Mouse (Mus musculus) macrophage (primary cell): Measurements from ENCODE around the gene Supt3. TPM values are rescaled to one million over a fixed set of nuclear protein-coding genes. Genes with fewer than 3 reads are reported as not detected.

Experiments
- H3K27ac ChIP-seq: fragments of 350-480 bp; formaldehyde crosslinking; 2 replicates; pipeline ENCODE4 v1.9.0; 2021
- H3K36me3 ChIP-seq: fragments of 350-480 bp; formaldehyde crosslinking; 2 replicates; pipeline ENCODE4 v1.9.0; 2021; ENCODE audit errors: inconsistent target
- H3K4me3 ChIP-seq: fragments of 350-480 bp; formaldehyde crosslinking; 2 replicates; pipeline ENCODE4 v1.9.0; 2021; ENCODE audit errors: inconsistent target
- H3K79me2 ChIP-seq: fragments of 350-480 bp; formaldehyde crosslinking; 2 replicates; pipeline ENCODE4 v1.9.0; 2021; ENCODE audit errors: inconsistent target
- WGBS: methylation state at CpG from one replicate; pipeline ENCODE4 v1.1.7; 2026; ENCODE audit warnings: inconsistent platforms; ENCODE audit not compliant: missing documents; 5-methylcytosine and 5-hydroxymethylcytosine counted together
- polyA plus RNA-seq: library from polyadenylated mRNA; stranded (reverse); fragments of 250-400 nt; gene quantifications from 3 replicates; pipeline ENCODE4 v1.2.4, GENCODE M21; 2018; ENCODE audit warnings: inconsistent platforms

Supt3 gene
- polyA plus RNA-seq, 1 experiment from 2014 or later, result 23.1 TPM

GRCm38 (mm10) chr17:45072495-45073347, 295.8 kb downstream of the Supt3 start:
- WGBS, result 86% methylated on average over 7 of the region's 7 CpGs
- H3K36me3 ChIP-seq, result no peaks in the 10 kb centered on the region
- H3K79me2 ChIP-seq, result no peaks in the 10 kb centered on the region
- no peak overlapping the region for H3K4me3 ChIP-seq
- H3K27ac ChIP-seq, result no peak overlapping the region

DNA sequence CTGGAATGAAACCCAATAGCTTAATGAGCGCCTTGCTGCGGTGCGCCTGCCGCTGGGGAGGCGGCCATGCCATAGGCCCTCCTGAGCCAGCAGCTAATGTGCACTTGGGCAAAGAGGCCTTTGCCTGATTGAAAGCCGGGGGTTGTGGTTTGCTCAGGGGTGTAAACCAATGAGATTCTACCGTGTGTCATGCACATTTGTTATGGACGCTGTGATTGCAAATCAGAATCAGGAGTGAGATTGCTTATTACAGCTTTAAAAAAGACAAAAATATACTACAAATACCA, 296.3 kb downstream of the Supt3 start:
- Histone ChIP-seq H3K79me2 (no peaks in the 10 kb centered on the region), H3K4me3 (no peak overlapping the region)
- 93% methylated on average over 4 of the region's 8 CpGs for WGBS

GRCm38 (mm10) chr17:45073779-45074178, 296.8 kb downstream of the Supt3 start:
- WGBS, result 94% methylated on average over 3 of the region's 3 CpGs
- Histone ChIP-seq H3K27ac (no peak overlapping the region), H3K4me3 (no peak overlapping the region), H3K36me3 (no peaks in the 10 kb centered on the region), H3K79me2 (no peaks in the 10 kb centered on the region)

More for the DNA sequence above, 296.3 kb downstream of the Supt3 start:
- no peaks in the 10 kb centered on the region for H3K36me3 ChIP-seq
- H3K27ac ChIP-seq, result no peak overlapping the region

DNA sequence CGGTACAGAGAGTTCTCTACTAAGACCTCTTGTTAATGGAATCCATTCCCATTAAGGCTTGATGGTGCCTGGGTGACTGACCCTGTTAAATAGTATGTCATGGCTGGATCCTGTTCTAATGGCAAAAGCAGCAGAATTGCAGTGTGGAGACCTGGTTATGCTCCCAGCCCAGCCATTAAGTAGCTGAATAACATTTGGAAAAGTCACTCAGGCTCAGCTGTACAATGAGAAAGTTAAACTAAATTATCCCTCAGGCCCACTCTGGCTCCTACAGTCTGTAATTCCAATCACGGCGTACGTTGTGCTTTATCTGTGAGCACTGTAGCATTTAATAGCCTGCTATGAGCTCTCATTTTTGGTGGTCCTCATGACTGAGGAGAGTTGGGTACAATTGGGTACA, 300.0 kb downstream of the Supt3 start:
- no peak overlapping the region for H3K4me3 ChIP-seq
- no peaks in the 10 kb centered on the region for H3K36me3 ChIP-seq
- H3K27ac ChIP-seq, result no peak overlapping the region
- 98% methylated on average over 4 of the region's 4 CpGs for WGBS
- H3K79me2 ChIP-seq, result no peaks in the 10 kb centered on the region

GRCm38 (mm10) chr17:45077921-45078640, 301.1 kb downstream of the Supt3 start:
- Histone ChIP-seq H3K36me3 (no peaks in the 10 kb centered on the region), H3K79me2 (no peaks in the 10 kb centered on the region), H3K4me3 (no peak overlapping the region), H3K27ac (no peak overlapping the region)
- 92% methylated on average over 14 of the region's 14 CpGs for WGBS

DNA sequence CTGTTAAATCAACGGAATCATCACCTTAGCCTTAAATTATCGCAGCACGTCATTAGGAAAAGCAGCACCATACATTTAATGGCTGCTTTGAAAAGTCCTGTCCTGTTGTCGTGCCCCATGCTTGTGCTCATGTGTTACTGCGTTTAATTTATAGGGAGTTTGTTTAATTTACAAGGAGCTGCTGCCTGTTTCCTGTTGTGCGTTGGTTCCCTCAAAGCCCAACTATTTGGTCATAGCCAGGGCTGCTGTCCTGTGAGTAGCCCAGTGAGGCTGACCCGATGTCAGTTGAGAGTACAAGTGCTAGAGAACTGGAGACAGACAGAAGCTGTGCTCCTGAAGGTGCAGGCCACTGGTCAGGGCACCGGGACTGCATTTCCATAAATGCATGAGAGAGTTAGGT, 304.6 kb downstream of the Supt3 start:
- Histone ChIP-seq H3K4me3 (no peak overlapping the region), H3K79me2 (no peaks in the 10 kb centered on the region), H3K36me3 (no peaks in the 10 kb centered on the region), H3K27ac (no peak overlapping the region)
- WGBS, result 94% methylated on average over 8 of the region's 8 CpGs

DNA sequence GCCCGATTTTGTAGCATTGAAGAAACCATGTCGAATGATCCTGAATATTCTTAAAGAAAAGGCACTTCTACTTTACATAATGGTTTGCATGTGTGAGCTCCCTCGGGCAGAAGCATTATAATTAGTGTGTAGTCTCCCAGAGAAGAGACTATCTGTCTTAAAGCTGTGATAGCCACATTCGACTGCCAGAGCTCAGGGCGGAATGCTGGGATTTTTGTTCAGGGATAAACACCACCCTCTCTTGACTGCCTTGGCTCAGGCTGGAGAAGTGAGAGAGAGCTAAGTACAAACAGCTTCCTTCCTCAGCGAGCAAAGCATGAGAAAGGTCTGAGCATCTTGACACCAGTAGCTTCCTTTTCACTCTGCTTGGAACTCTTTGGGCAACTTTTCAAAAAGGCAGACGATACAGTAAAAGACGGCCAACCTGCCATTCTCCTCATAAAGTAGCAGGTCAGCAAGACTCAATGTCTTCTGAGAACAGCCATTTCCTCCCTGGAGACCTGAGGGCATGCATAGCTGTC, 305.1 kb downstream of the Supt3 start:
- no peaks in the 10 kb centered on the region for H3K79me2 ChIP-seq
- H3K27ac ChIP-seq, result no peak overlapping the region
- H3K4me3 ChIP-seq, result no peak overlapping the region
- no peaks in the 10 kb centered on the region for H3K36me3 ChIP-seq
- WGBS, result 73% methylated on average over 8 of the region's 8 CpGs

- no peaks in the 10 kb centered on the region for H3K79me2 ChIP-seq
- no peak overlapping the region for H3K4me3 ChIP-seq
- H3K36me3 ChIP-seq, result no peaks in the 10 kb centered on the region
- no peak overlapping the region for H3K27ac ChIP-seq
- WGBS, result 94% methylated on average over 5 of the region's 5 CpGs
These were observed 309.4 kb downstream of the Supt3 start for GRCm38 (mm10) chr17:45086361-45086760.

DNA sequence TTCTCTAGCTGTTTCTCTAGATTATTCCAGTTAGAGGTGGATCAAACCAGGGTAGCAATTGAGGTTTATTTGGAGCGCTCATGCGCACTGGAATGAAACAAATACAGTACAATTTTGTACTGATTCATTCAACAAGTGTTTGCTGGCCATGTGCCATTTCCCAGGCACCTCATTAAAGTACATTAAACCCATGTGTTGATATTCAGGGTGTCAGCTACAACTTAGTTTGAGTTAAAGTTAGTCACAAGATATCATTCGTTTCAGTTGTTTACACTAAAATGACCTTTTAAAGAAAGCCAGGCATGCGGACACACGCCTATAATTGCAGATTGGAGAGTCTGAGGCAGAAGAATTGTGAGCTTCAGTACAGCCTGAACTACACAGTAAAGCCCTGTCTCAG, 310.1 kb downstream of the Supt3 start:
- no peak overlapping the region for H3K4me3 ChIP-seq
- no peaks in the 10 kb centered on the region for H3K36me3 ChIP-seq
- no peaks in the 10 kb centered on the region for H3K79me2 ChIP-seq
- no peak overlapping the region for H3K27ac ChIP-seq
- 100% methylated on average over 5 of the region's 5 CpGs for WGBS

DNA sequence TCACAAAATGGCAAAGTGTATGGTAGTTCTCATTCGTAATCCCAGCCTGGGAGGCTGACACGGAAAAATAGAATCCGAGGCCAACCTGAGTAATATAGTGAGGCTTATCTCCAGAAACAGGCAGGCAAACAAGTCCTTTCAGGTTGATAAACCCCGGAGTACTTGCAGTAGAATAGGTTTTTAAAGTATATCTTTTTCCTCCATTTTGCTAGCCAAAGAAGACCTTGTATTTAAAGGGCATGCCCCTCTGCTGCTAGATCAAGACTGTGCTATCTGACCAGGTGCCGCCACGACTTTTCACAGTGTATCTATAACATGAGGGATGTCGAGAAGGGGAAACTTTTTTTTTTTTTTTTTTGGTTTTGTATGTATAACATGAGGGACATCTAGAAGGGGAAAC, 324.1 kb downstream of the Supt3 start:
- Histone ChIP-seq H3K27ac (no peak overlapping the region), H3K4me3 (no peak overlapping the region), H3K79me2 (no peaks in the 10 kb centered on the region), H3K36me3 (no peaks in the 10 kb centered on the region)
- WGBS, result 82% methylated on average over 4 of the region's 7 CpGs

GRCm38 (mm10) chr17:45115386-45115785, 338.4 kb downstream of the Supt3 start:
- Histone ChIP-seq H3K4me3 (no peak overlapping the region), H3K27ac (no peak overlapping the region), H3K79me2 (no peaks in the 10 kb centered on the region), H3K36me3 (no peaks in the 10 kb centered on the region)
- 24% methylated on average over 3 of the region's 3 CpGs for WGBS

GRCm38 (mm10) chr17:45118565-45119471, 341.9 kb downstream of the Supt3 start:
- no peak overlapping the region for H3K4me3 ChIP-seq
- H3K36me3 ChIP-seq, result no peaks in the 10 kb centered on the region
- no peaks in the 10 kb centered on the region for H3K79me2 ChIP-seq
- WGBS, result 25% methylated on average over 12 of the region's 12 CpGs
- no peak overlapping the region for H3K27ac ChIP-seq

DNA sequence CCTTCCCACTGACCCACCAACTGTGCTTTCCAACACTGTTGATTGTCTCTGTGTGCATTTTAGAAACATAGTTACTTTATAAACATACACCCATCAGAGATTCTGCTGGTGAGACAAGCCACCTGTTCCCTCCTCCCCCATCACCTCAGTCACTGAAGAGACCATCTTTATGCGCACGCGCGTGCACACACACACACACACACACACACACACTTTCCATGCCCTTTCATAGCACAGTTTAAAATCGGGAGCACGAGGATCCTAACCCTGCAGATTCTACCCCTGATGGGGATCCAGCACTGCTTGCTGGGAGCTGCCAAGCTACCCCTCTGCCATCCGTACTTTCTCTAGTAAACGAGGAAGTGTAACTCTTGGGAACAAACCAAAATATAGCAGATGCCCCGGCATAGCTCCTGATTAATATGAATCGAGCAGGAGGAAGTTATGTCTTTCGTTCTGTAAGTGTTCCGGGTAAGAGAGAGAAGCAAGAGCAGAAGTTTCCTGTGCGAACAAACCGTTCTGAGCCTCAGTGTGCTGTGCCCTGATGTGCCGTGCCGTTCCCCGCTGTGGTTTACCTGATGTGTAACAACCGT, 342.8 kb downstream of the Supt3 start:
- no peaks in the 10 kb centered on the region for H3K36me3 ChIP-seq
- no peak overlapping the region for H3K27ac ChIP-seq
- H3K79me2 ChIP-seq, result no peaks in the 10 kb centered on the region
- H3K4me3 ChIP-seq, result peak overlapping the region; percentile 1; the same call in 1 of the 2 replicates
- WGBS, result 29% methylated on average over 18 of the region's 18 CpGs

GRCm38 (mm10) chr17:45123856-45124255, 346.9 kb downstream of the Supt3 start:
- no peak overlapping the region for H3K27ac ChIP-seq
- no peaks in the 10 kb centered on the region for H3K36me3 ChIP-seq
- H3K4me3 ChIP-seq, result no peak overlapping the region
- WGBS, result 98% methylated on average over 3 of the region's 3 CpGs
- no peaks in the 10 kb centered on the region for H3K79me2 ChIP-seq
